Mouse (Mus musculus) retina, postnatal 7 days (tissue): ENCODE measurements at regions not wholly inside any gene's neighbourhood (a gene's known extent, or its start where the extent isn't known, plus 50 kb on each side); places are given as distances from the start of the nearest gene placed in this dataset.

Experiments
- DNase-seq: peaks from one replicate; pipeline ENCODE4 v3.0.0-alpha.2; 2012; ENCODE audit warnings: low read depth, low spot score

GRCm38 (mm10) chr16:64166676-64167407, 302.9 kb upstream of the Epha3 start:
- no peak for DNase-seq

GRCm38 (mm10) chr16:64166036-64166435, 302.1 kb upstream of the Epha3 start:
- no peak for DNase-seq

- DNase-seq = no peak
Observed at GRCm38 (mm10) chr16:64145687-64146535, 281.9 kb upstream of the Epha3 start.
